Mouse (Mus musculus) brain, embryonic 14.5 days (tissue): ENCODE data around the gene Frmd4b.

Source experiments
- CTCF ChIP-seq: fragments of 200-500 bp; IDR thresholded peaks from 2 replicates; pipeline ENCODE4 v1.5.1; 2012; ENCODE audit warnings: inconsistent platforms, mild to moderate bottlenecking, moderate library complexity, borderline replicate concordance; ENCODE audit not compliant: insufficient read depth, insufficient read length; ENCODE audit errors: extremely low read depth
- POLR2A ChIP-seq: fragments of 200-500 bp; IDR thresholded peaks from 2 replicates; pipeline ENCODE4 v1.6.1; 2012; ENCODE audit warnings: mild to moderate bottlenecking, inconsistent platforms, borderline replicate concordance; ENCODE audit not compliant: poor library complexity, insufficient read depth, insufficient read length, severe bottlenecking; ENCODE audit errors: extremely low read depth

GRCm38 (mm10) chr6:97384918-97385317, 232.4 kb downstream of the Frmd4b start:
- no peak for TF ChIP-seq POLR2A
- no peak for TF ChIP-seq CTCF
